Mouse (Mus musculus) bone marrow, adult 2 months (tissue): ENCODE measurements around the gene Tmem50b. TPM values are rescaled to one million over a fixed set of nuclear protein-coding genes. Genes with fewer than 3 reads are reported as not detected.

Source experiments
- H3K27ac ChIP-seq: fragments of 200-500 bp; 2 replicates; pipeline ENCODE4 v1.5.1; 2012; ENCODE audit warnings: low read depth, mild to moderate bottlenecking, control low read depth, inconsistent platforms, low read length; ENCODE audit not compliant: control insufficient read depth, poor library complexity, insufficient read depth
- H3K4me1 ChIP-seq: fragments of 200-500 bp; 2 replicates; pipeline ENCODE4 v1.6.1; 2011; ENCODE audit warnings: low read length; ENCODE audit not compliant: control insufficient read depth, insufficient read depth
- H3K4me3 ChIP-seq: fragments of 200-500 bp; replicated peaks from 2 replicates; pipeline ENCODE3; 2011; ENCODE audit warnings: mild to moderate bottlenecking, low read depth, low read length, control low read depth; ENCODE audit not compliant: control insufficient read depth
- CTCF ChIP-seq: fragments of 200-500 bp; IDR thresholded peaks from 2 replicates; pipeline ENCODE4 v1.5.1; 2011; ENCODE audit warnings: low read length, control low read depth; ENCODE audit not compliant: control insufficient read depth, insufficient read depth
- POLR2A ChIP-seq: fragments of 200-500 bp; IDR thresholded peaks from 2 replicates; pipeline ENCODE4 v1.6.1; 2011; ENCODE audit warnings: low read depth, mild to moderate bottlenecking, control low read depth, low read length, borderline replicate concordance; ENCODE audit not compliant: control insufficient read depth
- WGBS: fragments of 180-500 bp; shearing (Covaris S2); methylation state at CpG from one replicate; pipeline ENCODE4 v1.1.7; 2018; 5-methylcytosine and 5-hydroxymethylcytosine counted together
- polyA plus RNA-seq: library from polyadenylated mRNA; stranded (reverse); fragments of >200 nt; gene quantifications from 2 replicates; pipeline ENCODE4 v1.2.4, GENCODE M21; 2011; ENCODE audit warnings: low replicate concordance; ENCODE audit not compliant: missing spikeins, insufficient read depth, insufficient read length

Tmem50b gene
- polyA plus RNA-seq, 1 experiment: 17.5 TPM

DNA sequence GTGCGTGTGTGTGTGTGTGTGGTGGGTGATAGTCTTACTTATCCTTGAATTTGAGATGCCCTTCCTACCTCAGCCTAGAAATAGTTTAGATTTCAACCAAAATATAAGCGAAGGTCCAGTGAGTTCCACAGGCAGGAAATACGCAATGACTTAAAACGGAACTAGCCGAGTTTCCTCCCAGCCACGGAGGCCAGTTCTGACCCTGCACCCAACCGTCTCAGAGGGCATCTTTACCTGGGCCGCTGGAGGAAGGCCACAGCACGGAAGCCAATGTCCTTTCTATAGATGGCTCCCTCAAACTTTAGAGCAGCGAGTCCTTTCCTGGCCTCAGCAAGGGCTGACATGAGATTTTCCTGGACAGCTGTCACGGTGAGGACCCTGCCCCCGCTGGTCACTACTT is 36.0 kb upstream of the Tmem50b start:
- Histone ChIP-seq H3K4me3 (no peak overlapping the region), H3K4me1 (peaks cover 7% of the 10 kb centered on the region), H3K27ac (peak overlapping the region; percentile 64)
- no peak for TF ChIP-seq POLR2A
- TF ChIP-seq CTCF: no peak
- WGBS: 53% methylated on average over 12 of the region's 12 CpGs

DNA sequence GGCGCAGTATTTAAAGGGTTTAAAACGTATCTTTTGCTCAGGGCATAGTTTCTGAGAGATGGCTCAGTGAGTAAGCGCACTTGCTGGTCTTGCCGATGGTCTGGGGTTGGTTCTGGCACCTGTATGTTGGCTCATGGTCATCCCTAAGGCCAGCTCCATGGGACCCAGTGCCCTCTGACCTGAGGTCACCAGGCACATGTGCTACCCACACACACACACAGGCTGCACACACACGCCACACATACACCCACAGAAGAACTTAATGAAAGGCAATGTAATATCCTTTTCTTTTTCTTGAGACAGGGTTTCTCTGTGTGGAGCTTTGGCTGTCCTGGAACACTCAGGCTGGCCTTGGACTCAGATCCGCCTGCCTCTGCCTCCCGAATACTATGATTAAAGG is 35.3 kb upstream of the Tmem50b start:
- Histone ChIP-seq H3K27ac (no peak overlapping the region), H3K4me3 (no peak overlapping the region), H3K4me1 (peaks cover 13% of the 10 kb centered on the region)
- WGBS: 87% methylated on average over 7 of the region's 7 CpGs
- 0 out of 2 replicates have a peak, but pooled peaks have one; percentile 21 for TF ChIP-seq POLR2A
- no peak for TF ChIP-seq CTCF

DNA sequence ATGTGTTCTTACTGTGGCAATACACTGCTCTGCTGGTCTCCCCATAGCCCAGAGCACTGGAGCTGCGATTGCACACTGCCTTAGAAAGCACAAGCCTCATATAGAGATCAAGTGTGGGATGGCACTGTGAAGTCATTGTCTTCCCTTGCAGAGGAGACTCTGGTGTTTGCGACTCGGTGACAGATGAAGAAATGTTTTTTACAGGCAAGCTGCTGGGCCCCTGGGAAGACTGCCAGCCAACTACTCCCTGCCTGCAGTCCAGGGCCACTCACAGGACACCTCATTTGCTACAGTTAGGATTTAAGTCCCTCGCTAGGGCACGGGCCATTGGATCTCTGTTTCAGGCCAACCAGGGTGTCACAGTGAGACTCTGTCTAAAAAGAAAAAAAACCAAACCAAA is 34.8 kb upstream of the Tmem50b start:
- 69% methylated on average over 5 of the region's 5 CpGs for WGBS
- Histone ChIP-seq H3K27ac (no peak overlapping the region), H3K4me3 (no peak overlapping the region), H3K4me1 (peaks cover 13% of the 10 kb centered on the region)
- TF ChIP-seq POLR2A: no peak
- no peak for TF ChIP-seq CTCF

DNA sequence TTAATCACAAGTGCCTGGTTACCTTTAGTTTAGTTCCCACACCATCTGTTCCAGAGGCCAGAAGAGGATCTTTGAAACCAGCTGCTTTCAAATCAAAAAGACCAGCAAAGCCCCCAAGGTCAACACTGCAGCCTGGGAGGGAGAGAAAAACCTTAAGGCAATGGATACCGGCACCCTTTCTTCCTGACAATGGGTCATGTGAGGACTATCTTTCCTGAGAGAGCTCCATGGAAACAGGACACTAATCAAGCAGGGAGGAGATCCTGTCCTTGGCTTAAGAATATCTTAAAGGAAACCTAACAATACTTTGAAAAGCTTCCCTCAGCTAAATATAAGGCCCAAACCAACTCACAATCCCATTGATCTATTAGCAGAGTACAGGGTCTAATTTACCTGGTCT is 33.0 kb upstream of the Tmem50b start:
- TF ChIP-seq CTCF (no peak), POLR2A (no peak)
- 88% methylated on average over 1 of the region's 1 CpGs for WGBS
- Histone ChIP-seq H3K4me1 (peaks cover 13% of the 10 kb centered on the region), H3K27ac (no peak overlapping the region), H3K4me3 (no peak overlapping the region)

DNA sequence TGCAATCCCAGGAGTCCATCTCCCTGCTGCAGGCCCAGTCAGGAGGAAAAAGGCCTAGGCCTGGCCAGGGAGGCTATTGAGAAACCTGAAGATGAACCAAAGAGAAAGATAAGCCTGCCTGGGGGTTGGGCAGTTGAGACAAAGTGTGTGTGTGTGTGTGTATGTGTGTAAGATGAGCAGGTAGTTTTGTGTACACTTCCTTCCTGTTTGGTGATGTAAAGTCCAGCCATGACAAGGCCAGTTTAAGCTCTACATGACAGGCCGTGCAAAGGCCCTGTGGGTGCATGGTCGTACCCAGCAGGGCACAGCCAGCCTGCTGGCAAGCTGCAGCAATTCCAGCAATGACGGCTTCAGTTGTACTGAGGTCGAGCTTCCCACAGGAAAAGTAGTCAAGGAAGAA is 32.1 kb upstream of the Tmem50b start:
- TF ChIP-seq CTCF (no peak), POLR2A (no peak)
- 68% methylated on average over 4 of the region's 4 CpGs for WGBS
- Histone ChIP-seq H3K4me3 (no peak overlapping the region), H3K27ac (peak overlapping the region; percentile 84), H3K4me1 (peaks cover 13% of the 10 kb centered on the region)

DNA sequence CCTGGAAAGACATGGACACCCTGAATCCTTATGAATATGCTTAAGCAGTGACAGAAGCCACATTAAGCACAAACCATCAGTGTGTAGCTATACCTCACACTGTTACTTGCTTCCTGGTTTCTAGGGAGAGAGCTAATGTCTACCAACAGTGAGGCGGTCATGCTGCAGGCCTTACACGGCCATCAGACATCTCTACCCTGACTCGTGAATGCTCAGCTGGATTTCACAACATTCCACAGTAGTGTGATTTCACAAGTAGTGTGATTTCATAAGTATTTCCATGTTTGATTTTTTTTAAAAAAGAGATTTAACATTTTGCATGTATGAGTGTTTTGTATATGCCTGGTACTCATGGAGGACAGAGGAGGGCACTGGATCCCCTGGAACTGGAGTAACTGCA is 31.1 kb upstream of the Tmem50b start:
- no peak for TF ChIP-seq POLR2A
- TF ChIP-seq CTCF: no peak
- 38% methylated on average over 3 of the region's 3 CpGs for WGBS
- Histone ChIP-seq H3K4me3 (no peak overlapping the region), H3K27ac (peak overlapping the region; percentile 47; the same call in 1 of the 2 replicates), H3K4me1 (peaks cover 13% of the 10 kb centered on the region)

DNA sequence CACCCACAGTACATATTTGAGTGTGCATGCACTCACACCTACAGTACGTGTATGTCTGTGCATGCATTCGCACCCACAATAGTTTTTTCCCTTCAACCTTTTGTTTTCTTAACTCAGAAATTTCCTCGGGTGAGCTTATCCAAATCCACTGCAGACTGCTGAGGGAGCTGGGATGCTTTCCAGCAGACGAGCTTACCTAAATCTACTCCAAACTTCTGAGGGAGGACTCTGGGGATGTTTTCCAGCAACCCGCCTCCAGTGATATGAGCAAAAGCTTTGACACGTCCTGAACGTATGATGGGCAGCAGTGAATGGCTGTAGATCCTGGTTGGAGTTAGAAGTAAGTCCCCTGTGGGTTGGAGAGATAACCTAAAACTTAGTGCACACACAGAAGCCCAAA is 30.2 kb upstream of the Tmem50b start:
- 81% methylated on average over 7 of the region's 7 CpGs for whole genome bisulfite sequencing
- Histone ChIP-seq H3K4me3 (no peak overlapping the region), H3K27ac (no peak overlapping the region; the same call in 1 of the 2 replicates), H3K4me1 (peaks cover 12% of the 10 kb centered on the region)
- TF ChIP-seq POLR2A (no peak), CTCF (no peak)

DNA sequence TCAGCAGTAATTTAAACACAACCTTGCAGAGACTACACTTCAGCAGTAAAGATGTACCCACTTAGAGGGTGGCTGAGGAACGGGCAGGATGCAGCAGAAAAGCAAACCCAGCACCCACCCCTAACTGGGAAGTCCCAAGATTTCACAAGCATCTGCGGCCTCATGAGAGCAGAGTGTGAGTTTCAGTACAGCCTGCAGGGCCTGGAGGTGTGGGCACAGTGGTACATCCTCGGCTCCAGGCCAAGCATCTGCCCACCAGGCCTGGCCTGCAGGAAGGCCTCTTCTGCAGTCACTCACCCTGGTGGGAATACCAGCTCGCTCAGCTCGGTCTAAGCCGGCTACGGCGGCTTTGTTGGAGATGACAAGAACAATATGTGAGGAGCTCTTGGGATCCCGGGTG is 25.5 kb upstream of the Tmem50b start:
- Histone ChIP-seq H3K4me1 (peaks cover 2% of the 10 kb centered on the region; the same call in 1 of the 2 replicates), H3K27ac (peak overlapping the region; percentile 69), H3K4me3 (no peak overlapping the region)
- TF ChIP-seq CTCF: no peak
- TF ChIP-seq POLR2A: no peak
- WGBS: 77% methylated on average over 9 of the region's 9 CpGs

DNA sequence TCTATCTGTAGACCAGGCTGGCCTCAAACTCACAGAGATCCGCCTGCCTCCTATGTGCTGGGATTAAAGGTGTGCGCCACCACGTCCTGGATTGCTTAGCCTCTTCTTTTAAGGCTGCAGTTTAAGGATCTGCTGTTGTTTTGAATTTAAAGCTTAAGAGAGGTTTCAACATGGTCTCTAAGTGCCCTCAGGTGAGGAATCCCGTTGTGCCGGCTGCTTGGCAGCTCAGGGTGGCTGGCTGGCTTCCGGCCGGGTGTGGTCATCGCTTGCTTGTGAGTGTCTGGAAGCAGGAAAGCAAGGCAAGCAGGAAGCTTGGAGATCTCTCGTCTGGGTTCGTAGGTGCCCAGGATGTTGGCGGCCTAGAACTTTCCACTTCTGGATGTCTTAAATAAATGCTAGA is 23.4 kb upstream of the Tmem50b start:
- H3K4me1 ChIP-seq: peaks cover 1% of the 10 kb centered on the region; the same call in 1 of the 2 replicates
- WGBS: 89% methylated on average over 11 of the region's 11 CpGs
- TF ChIP-seq POLR2A: no peak
- TF ChIP-seq CTCF: no peak
- no peak overlapping the region for H3K4me3 ChIP-seq
- H3K27ac ChIP-seq: no peak overlapping the region
